Mouse (Mus musculus) bone marrow macrophage, adult 2 months (primary cell): ENCODE data around the gene Gm20388.

Experiments used
- CTCF ChIP-seq: IDR thresholded peaks from 2 replicates; pipeline ENCODE4 v1.5.1; 2012; ENCODE audit warnings: low read depth, mild to moderate bottlenecking, low read length, moderate library complexity
- POLR2A ChIP-seq: IDR thresholded peaks from 2 replicates; pipeline ENCODE4 v1.6.1; 2012; ENCODE audit warnings: mild to moderate bottlenecking, low read depth, low read length, borderline replicate concordance

DNA sequence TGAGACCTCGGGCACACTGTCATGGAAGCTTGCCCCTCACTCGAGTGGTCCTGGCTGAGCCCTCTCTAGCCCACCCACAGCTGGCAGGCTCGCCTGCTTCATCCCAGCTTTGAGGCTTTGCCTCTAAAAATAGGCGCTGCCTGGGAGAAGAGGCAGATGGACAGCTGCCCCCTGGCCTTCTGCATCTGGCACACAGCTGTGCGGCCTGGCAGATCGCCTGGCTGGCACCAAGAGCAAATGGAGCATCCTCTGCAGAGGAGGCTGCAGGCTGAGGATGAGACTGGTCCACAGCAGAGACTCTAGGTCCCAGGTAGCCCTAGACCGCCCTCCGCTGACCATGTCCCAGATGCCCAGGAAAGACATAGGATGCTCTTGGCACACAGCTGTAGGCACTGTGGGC, 2805.9 kb downstream of the Gm20388 start:
- TF ChIP-seq POLR2A (no peak), CTCF (no peak)
